Mouse (Mus musculus) frontal cortex, postnatal 14 days (tissue): ENCODE measurements around the gene Cux2.

Experiments
- DNase-seq, 2 experiments: peaks; one replicate each; pipeline ENCODE4 v3.0.0; 2022; ENCODE audit warnings: low spot score in 2 of 2

The Cux2 gene

DNA sequence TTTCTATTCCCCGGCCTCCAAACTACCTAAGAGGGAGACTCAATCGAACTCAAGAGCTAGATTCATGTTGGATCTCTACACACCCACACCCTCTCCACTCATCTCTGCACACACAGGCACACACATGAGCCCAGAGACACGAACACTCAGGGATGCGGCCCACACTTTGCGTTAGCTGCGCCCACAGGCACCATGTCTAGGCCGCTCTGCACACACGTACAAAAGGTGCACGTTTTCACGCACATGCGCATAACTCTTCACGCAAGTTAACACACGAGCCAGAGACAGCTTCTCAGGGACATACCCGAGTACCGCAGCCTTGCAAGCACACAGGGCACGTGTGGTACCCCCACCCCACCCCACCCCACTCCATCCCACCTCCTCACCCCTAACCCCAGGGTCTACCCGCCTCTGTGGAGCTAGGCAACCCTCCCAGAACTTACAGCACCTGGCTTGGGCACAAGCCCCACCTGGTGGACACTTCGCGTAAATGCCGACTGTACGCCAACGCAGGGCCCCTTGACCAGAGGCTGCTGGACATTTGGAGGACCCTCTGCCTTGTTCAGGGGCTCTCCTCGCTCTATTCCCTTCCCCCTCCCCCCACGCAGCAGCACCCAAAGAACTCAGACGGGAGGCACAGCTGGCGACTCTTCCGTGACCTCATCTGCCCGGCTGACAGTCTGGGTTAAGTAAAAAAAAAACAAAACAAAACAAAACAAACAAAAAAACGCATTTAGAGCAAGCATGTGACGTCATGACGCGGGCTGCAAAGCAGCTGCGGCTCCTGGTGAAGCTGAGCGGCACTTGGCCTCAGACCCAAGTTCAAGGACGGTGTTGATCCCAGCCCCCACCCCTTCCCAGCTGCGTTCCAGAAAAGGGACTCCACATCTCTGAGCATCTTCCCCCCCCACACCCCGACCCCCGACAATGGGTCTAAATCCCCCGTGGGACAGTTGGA lies 9.4 kb upstream of the Cux2 start:
- peak in 1 of 2 experiments; percentile 42 for DNase-seq

DNA sequence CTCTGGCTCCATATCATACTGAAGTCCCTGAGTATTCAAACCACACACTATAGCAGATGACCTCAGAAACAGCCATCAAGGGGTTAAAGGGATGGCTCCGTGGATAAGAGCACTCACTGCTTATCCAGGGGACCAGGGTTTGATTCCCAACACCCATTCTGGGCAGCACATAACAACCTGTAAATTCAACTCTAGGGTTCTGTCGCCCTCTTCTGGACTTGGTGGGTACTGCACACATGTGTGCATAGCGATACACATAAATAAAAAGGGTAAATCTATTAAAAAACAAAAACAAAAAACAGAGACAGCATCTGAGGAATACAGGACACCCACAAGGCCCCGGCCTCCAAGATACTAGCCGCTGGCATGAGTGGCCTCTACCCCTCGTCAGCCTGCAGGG lies 7.7 kb upstream of the Cux2 start:
- no peak for DNase-seq

DNA sequence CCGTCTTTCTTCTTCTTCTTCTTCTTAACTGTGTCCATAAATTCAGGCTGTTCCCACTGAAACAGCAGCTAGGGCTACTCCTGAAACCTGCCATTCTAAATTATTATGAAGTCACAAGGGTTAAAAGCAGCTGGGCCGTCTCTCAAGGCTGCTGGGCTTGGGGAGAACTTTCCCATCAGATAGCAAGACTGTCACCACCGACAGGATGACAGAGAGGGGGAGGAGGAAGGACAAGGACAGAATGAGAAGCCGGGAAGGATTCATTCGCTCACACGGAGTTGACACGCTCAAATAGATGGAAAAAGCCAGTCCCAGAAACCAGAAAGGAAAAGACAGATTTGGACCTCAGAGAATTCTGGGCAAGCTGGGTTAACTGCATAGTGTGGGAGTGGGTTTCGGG lies 6.7 kb upstream of the Cux2 start:
- DNase-seq = no peak

DNA sequence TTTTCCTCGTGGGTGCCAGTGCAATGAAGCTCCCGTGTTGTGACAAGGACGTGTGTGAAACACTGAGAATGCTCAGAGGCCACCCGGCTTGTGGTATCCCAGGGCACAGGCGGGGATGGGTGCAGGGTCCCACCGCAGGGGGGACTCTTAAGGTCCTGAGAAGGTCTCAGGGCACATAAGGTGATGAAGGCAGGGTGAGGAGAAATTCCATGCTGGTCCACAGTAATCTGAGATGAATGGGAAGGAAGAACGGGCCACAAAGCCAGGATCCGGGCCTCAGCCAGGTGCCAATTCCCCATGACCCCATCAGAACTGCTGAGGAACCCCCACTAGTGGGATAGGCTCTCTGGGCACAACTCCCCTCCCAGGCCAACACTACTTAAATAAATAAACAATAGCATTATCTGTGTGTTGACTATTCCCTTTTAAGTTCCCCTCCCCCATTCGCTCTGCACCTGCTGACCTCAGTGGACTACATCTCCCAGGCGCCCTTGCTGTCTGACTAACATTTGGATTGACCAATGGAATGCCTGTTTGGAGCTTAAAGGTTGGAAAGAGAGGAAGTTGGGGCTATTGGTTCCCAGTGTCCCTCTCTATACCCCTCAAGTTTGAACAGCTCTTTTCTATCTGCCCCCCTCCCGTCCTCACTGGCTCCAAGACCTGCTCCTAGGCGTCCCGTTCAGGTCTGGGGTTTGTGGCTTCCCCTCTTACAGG lies 4.4 kb upstream of the Cux2 start:
- DNase-seq = no peak

DNA sequence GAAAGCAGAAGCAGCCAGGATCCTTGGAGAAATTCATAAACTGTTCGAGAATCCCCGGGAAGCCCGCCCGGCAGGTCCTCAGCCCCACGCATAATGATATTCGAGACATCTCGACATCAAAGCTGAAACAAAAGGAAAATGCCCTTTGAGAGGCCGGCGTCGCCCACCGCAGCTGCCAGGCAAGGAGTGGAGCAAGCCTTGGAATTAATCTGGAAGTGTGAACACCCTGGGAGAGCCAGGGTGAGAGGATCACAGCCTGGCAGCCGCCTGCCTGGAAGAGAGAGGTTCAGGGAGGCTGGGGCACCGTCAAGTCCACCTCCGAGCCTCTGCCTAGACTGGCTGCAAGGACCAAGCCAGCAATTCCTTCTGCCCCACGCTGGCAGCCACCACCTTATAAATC lies 3.7 kb upstream of the Cux2 start:
- DNase-seq = no peak

DNA sequence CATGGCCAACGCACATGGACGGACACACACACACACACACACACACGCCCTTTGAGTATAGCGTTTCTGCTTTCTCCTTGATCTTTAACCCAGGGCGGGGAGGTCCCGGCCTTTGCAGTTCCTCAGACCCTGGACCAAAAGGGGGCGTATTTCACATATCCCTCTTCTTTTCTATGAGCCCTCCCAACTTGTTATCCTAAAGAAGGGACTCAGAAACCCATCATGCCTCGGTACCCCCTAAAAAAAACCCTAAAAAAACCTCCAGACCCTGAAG lies 867 bp upstream of the Cux2 start:
- DNase-seq = no peak

DNA sequence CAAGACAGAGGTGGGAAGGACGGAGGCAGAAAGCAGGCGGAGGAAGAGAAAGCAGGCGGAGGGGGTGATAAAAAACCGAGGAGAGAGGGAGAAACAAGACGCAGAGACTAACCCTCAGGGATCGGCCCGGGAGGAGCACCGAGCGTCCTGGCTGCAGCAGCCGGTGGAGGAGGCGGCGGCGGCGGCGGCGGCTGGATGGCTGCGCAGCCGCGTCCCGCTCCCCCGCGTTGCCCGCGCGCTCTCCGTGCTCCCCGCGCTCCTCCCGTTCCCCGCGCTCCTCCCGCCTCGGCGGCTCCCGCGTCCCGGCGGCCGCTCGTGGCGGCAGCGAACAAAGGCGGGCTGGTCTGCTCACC lies 262 bp downstream of the Cux2 start:
- no peak for DNase-seq

DNA sequence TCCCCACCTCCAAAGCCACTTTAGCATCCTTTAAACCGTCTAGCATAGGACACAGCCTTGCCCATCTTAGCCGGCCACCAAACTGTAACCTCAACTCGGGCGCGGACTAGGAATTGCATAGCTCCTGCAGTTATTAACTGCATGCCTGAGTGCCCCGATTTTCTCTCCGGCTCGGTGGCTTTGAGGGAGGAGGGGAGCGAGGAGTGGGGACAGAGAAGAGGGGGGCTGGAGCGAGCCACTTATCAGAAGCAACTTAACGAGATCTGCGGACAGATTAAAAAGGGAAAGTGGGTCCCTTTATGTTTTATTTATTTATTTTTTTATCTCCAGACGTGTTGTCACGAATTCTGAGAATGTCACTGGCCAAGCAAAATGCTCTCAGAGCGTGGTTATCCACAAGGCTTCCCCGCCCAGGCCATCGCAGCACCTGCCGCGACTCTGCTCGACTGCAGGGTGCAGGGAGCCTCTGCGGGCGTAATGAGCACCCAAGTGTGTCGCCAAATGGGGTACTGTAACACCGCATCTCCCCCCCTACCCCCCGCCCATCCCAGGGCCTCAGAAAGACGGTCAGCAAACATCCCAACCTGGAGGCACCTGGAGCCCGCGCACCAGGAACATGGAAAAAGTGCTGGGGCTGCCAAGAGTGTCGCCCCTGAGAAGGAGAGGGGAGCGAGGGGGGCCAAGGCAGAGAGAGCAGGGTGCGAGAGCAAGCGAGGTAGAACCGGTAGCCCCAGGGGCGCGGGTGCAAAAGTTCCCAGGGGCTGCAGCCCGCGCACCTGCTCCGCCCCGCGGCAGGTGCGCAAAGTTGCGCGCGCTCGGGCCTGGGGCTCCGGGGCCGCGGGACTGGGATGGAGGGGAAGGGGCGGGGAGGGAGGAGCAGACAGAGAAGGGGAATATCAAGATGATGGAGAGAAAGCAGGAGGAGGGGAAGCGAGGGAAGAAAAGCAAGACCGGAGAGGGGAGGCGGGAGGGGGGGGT lies 927 bp downstream of the Cux2 start:
- no peak for DNase-seq

DNA sequence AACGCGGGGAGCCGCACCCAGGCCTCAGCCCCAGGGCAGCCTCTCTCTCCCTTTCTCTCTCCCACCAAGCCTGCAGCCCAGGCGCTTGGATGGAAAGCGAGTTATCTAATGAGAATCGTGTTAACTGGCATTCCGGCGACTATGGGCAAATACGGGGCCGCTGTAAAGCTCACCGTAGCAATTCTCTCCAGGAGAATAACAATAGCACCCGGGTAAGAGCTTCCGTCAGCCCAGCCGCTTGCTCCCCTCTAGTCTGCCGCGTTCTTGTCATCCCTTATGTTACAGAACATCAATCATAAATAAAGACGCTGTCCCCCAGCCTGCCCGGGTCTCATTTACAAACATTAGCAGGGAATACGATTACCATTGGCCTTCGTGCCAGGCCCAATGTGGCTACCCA lies 1.6 kb downstream of the Cux2 start:
- DNase-seq = no peak

DNA sequence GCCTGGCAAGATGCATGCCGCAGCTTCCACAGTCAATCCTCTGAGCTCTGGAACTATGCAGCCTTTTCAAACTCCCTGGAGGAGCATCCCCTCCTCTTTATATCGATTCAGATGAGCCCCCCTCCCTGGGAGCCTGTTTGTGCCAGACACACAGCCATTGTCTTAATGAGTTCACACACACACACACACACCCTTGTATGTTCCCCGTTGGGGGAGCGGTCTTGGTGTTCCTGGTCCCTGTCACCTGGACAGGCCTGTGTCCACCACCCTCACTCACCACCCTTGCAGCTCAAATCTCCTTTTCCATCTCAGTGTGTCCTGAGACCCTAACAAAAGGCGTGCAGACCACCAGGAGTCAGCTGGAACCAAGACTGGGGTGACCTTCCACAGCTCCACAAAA lies 2.1 kb downstream of the Cux2 start:
- DNase-seq = no peak

DNA sequence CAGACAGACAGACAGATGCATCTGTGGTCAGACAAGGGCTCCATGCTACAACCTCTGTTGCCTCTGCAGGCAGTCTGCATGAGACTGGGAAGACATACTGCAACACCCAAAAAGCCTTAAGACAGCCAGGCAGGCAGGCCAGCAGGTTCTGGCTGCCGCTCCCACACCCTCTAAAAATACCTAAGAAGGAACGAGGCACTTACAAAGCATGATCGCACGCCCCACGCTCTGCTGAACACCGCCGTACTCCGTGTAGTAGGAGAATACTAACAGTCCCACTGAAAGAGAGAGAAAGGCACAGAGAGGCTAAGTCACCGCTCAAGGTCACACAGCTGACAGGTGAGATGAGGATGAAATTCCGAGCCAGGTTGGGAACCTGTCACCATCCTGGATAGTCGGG lies 6.3 kb downstream of the Cux2 start:
- DNase-seq = peak in 1 of 2 experiments; percentile 35

DNA sequence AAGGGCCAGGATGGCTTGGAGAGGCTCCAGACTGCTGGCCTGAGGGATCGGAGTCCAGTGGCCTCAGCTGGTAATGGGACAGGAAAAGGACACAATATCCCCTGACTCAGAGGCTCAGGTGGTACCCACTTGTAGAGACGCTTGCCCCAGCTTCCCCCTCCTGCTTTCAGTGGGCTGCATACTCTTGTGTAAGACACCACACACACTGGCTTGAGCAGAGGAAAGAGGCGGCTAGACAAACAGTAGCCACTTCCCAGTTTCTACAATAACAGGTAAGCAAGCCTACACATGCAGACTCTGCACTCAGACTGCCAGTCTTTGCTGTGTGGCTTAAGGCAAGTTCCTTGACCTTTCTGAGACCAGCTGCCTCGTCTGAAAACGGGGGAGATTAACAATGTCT lies 14.6 kb downstream of the Cux2 start:
- DNase-seq = no peak

DNA sequence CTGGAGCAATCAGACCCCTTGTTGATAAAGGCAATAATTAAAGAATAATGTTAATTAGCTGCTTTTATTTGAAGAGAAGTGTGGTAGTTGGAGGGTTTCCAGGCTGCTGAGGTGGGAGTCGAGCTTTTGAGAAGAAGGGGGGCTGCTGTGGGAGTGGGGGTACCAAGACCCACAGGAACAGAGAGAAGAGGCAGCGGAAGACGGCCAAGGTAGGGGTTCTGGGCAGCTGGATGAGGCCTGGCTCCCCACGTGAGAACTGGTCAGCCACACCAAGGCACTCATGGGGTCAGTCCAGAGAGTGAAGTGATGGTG lies 16.8 kb downstream of the Cux2 start:
- no peak for DNase-seq

DNA sequence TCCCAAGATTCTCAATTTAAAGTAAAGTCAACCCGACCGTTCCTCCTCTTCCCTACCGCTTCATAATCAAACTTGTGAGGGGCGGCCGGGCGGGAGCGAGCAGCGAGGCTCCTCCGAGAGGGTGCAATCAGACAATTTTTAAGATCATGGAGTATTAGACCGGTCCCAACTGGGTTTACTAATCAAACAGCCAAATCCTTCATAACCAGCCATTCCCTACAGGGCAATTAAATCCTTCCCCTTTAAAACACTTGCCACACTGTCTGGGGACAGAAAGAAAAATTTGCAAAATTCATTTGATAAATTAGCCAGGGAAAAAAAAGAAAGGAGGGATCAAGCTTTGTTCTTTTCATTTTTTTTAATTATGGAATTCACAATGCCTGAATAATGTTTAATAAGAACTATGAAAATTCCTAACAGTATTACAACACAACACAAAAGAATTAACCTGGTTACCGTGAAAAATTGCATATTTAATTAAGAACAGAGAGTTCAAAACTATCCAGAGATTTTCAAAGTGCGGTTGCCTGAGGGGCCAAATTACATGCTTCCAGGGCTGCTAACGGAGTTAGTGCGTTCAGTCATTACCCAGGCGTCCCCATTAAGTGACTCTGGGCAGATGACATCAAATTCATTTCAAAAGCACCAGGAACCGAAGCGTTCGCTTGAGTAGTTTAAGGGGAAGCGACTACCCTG lies 17.3 kb downstream of the Cux2 start:
- DNase-seq = no peak

DNA sequence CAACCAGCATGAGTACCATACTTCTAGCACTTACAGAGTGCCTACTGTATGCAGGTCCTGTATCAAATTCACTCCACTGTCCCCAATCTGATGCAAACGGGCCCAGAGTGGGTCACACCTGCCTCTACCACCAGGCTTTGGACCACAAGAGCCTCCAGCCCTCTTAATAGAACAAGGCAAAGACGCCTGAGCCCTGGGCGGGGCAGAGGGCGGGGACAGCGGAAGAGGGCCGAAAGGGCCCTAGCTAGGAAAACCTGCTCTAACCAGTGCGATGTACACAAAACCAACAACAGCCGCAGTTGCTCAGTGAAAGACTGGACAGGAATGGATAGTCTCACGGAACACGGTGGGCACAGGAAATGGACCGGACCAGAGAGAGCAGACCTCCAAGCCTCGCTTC lies 18.8 kb downstream of the Cux2 start:
- no peak for DNase-seq

DNA sequence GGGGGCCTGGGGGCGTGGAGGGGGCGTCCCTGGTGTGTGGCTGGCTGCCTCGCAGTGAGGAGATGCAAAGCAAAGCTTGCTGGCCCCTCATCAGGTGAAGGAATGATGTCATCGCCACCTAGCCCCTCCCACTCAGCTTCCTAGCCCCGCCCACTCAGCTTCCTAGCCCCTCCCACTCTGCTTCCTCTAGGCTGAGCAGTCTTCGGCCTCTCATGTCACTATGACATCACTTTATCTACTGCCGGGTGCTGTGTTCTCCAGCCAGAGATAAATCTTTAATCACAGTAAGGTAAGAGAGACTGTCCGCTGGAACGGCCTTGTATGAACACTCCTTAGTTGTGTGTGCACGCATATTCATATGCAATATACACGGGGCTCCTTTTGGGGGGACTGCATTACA lies 19.3 kb downstream of the Cux2 start:
- no peak for DNase-seq

DNA sequence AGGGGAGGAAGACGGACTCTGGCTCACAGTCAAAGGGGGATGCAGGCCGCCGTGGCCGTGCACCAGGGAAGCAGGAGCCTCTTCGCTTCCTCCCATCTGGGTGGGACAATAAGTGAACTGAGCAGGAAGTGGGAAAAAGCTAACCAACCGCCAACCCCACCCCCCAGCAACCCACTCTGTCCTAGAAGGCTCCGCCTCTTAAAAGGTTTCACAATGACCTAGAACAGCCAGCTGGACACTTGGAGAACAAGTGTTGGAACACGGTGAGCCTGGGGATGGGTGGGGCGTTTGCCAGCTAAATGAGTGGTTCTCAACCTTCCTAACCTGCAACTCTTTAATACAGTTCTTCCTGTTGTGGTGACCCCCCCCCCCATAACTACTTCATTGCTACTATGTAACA lies 23.1 kb downstream of the Cux2 start:
- no peak for DNase-seq

DNA sequence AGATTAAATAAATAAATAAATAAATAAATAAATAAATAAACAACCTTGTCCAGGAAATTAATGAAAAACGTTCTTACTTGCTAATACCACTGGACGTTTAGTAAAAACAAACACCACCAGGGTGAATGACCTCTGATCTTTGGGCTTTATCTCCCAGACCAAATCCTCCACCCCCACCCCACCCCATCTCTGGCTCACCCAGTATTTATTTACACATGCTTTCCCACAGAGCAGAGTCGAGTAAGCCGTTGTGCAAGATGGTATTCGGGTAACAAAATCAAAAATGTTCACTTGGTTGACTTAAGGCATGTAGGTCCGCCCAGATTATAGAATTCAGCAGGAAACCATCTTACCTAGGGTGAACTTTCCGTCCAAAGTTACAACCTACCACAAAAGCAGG lies 23.6 kb downstream of the Cux2 start:
- DNase-seq = no peak

DNA sequence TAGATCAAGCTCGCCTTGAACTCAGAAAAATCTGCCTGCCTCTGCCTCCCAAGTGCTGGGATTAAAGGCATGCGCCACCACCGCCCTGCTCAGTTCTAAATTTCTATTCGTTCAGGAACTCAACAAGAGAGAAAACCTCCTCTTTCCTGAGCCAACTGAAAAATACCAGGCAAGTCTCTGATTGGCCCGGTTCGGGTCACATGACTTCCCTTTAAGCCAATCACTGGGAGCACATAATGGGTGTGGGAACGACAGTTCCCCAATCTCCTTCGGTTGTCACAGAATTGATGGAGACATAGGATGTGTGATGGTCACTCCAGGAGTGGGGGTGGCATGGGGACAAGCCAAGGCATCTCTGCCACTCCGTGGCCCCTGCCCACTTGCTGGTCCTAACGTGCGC lies 24.8 kb downstream of the Cux2 start:
- DNase-seq = no peak

DNA sequence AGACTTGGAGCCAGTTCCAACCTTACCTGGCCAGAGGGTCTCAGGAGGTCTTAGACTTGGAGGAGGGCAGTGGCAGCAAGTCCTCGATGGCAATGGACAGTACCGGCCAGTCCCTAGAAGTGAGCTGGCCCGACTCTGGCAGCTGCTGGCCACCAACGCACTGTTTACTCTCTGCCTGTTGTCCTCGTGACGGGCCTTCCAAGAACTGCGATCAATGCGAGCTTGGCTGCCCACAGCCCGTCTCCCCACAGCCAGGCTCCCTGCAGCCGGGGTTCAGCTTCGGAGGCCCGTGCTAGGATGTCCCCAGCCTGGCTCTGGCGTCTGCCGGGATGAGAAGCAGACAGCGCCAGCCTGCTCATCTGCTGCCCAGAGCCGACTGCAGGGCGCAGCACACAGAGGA lies 30.6 kb downstream of the Cux2 start:
- no peak for DNase-seq

DNA sequence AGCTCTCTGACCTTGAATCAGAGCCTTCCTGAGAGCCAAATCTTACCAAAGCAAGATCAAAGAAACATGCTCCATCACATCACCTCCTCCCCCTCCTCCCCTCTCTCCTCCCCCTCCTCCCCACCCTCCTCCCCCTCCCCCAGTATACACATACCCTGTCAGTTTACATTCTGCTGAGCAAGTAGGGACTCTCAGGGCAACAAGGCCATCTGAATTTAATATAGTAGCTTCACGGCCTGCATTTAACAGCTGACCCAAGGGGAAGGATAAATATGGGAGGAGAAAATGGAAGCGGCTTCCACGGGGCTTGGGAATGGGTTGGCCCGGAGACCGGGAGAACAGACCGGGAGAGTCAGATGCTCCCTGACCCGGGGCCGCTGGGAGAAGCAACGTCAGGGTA lies 32.1 kb downstream of the Cux2 start:
- no peak for DNase-seq

DNA sequence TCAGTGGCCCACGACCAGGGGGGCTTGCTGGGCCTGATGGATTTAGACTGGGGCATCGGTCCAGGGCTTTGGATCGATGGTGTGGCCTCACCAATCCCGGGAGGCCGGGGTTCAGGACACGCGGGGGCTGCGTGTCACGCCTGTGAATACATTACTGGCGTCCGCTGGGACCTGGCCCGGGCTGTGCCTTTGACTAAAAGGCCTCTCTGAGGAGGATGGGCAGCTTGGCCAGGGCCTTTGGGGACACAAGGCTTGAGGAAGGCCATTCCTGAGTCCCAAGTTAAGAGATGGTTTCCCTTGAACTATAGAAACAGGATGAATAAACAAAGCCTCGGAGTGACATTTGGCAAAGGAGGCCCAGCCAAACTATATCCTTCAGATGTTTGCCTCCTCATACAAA lies 32.6 kb downstream of the Cux2 start:
- DNase-seq = no peak
